Mouse (Mus musculus) lung, adult 2 months (tissue): Measurements from ENCODE around the gene Lnp1. TPM values are rescaled to one million over a fixed set of nuclear protein-coding genes. Genes with fewer than 3 reads are reported as not detected.
"Not testable (repeated sequence)": the region's sequence is repeated elsewhere in the genome, so short reads cannot be mapped to it uniquely, and the experiment has no call there.

Experiments
- DNase-seq: peaks from one replicate; pipeline ENCODE4 v3.0.0; 2022
- H3K4me1 ChIP-seq: fragments of 200-500 bp; 2 replicates; pipeline ENCODE4 v1.6.1; 2011; ENCODE audit warnings: low read length; ENCODE audit not compliant: control insufficient read depth, insufficient read depth
- H3K4me3 ChIP-seq: fragments of 200-500 bp; replicated peaks from 2 replicates; pipeline ENCODE3; 2011; ENCODE audit warnings: low read depth, mild to moderate bottlenecking, control low read depth, low read length; ENCODE audit errors: extremely low read depth
- CTCF ChIP-seq: fragments of 200-500 bp; IDR thresholded peaks from 2 replicates; pipeline ENCODE4 v1.5.1; 2011; ENCODE audit warnings: mild to moderate bottlenecking, low read length, control low read depth; ENCODE audit not compliant: insufficient read depth
- POLR2A ChIP-seq: fragments of 200-500 bp; IDR thresholded peaks from 2 replicates; pipeline ENCODE4 v1.6.1; 2011; ENCODE audit warnings: low read depth, mild to moderate bottlenecking, control low read depth, low read length, borderline replicate concordance; ENCODE audit errors: extremely low read depth
- WGBS: fragments of 180-500 bp; shearing (Covaris S2); methylation state at CpG from one replicate; pipeline ENCODE4 v1.1.7; 2018; 5-methylcytosine and 5-hydroxymethylcytosine counted together
- polyA plus RNA-seq: library from polyadenylated mRNA; depleted of rRNA; stranded (reverse); fragments of >200 nt; gene quantifications from 2 replicates; pipeline ENCODE4 v1.2.3, GENCODE M21; 2012; rRNA removed

The Lnp1 gene
- not detected in 2 replicates for polyA plus RNA-seq

- H3K4me3 ChIP-seq: no peak within 1 kb of the TSS
- TF ChIP-seq CTCF: no peak
- no peak for TF ChIP-seq POLR2A
- 57% methylated on average over 3 of the region's 3 CpGs for WGBS
- H3K4me1 ChIP-seq: no peaks in the 10 kb centered on the region
- DNase-seq: no peak
Observed at GRCm38 (mm10) chr16:56928023-56928422, at the start of gene Lnp1. Gene Lnp1, minus strand, starts transcription at chr16:56928061.

GRCm38 (mm10) chr16:56974646-56975045 lies 46.8 kb upstream of the Lnp1 start:
- H3K4me3 ChIP-seq: no peak overlapping the region
- 38% methylated on average over 3 of the region's 3 CpGs for WGBS
- H3K4me1 ChIP-seq: no peaks in the 10 kb centered on the region
- no peak for DNase-seq
- TF ChIP-seq POLR2A (no peak), CTCF (no peak)

- H3K4me3 ChIP-seq, H3K4me1 ChIP-seq, DNase-seq: not testable (repeated sequence)
- 85% methylated on average over 2 of the region's 2 CpGs for WGBS
Observed at GRCm38 (mm10) chr16:56958311-56958710, 30.4 kb upstream of the Lnp1 start.

DNA sequence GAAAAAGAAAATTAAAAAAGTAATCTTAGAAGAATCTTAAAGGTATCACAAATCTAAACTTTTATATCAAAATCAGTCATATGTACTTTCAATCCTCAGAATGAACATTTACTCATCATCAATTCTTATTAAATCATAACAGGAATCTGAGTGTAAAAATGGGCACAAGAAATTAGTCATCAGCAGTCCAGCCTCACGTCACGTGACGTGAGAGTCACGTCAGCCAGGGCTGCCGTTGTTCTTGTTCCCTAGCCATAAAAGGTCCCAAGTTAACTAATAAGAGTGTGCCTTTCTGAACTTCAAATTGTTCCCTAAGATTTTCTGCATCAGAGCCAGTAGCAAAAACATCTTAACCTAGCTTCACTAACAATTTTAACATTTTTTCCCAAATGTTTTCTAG lies 21.2 kb upstream of the Lnp1 start:
- no peak overlapping the region for H3K4me3 ChIP-seq
- WGBS: 84% methylated on average over 5 of the region's 5 CpGs
- TF ChIP-seq CTCF (no peak), POLR2A (no peak)
- DNase-seq: no peak
- H3K4me1 ChIP-seq: no peaks in the 10 kb centered on the region

GRCm38 (mm10) chr16:56942341-56942740 lies 14.5 kb upstream of the Lnp1 start:
- 72% methylated on average over 2 of the region's 2 CpGs for WGBS
- no peak for DNase-seq
- Histone ChIP-seq H3K4me1 (no peaks in the 10 kb centered on the region), H3K4me3 (no peak overlapping the region)
- TF ChIP-seq POLR2A: no peak
- TF ChIP-seq CTCF: no peak

DNA sequence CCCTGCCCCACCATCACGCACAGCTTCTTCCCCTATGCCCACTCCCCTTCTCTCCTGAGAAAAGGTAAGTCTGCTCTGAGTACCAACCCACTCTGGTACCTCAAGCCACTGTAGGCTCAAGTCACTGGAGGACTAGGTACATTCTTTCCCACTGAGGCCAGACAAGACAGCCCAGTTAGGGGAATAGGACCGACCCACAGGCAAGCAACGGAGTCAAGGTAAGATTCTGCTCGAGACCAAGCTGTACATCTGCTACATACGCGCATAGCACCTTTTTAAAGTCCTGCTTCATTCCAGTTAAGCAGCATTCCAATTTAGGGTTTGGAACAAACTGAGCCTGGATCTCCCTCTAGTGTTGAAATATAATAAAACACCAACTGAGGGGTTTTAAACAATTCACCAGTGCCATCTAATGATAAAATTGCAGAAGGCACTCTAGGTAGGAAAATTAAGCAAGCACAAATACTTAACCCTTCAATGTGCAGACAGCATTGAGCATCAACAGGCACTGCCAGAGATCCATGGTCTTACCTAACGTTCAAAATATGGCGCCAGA lies 7.7 kb downstream of the Lnp1 start:
- 17% methylated on average over 8 of the region's 8 CpGs for WGBS
- Histone ChIP-seq H3K4me3 (no peak overlapping the region), H3K4me1 (no peaks in the 10 kb centered on the region)
- DNase-seq: no peak
- TF ChIP-seq CTCF: no peak
- TF ChIP-seq POLR2A: no peak

- TF ChIP-seq POLR2A (no peak), CTCF (no peak)
- no peak overlapping the region for H3K4me3 ChIP-seq
- no peaks in the 10 kb centered on the region for H3K4me1 ChIP-seq
- WGBS: 85% methylated on average over 7 of the region's 7 CpGs
- no peak for DNase-seq
Observed at GRCm38 (mm10) chr16:56917230-56917629, 10.6 kb downstream of the Lnp1 start.

GRCm38 (mm10) chr16:56908986-56909385 lies 18.9 kb downstream of the Lnp1 start:
- no peaks in the 10 kb centered on the region; the same call in 1 of the 2 replicates for H3K4me1 ChIP-seq
- no peak overlapping the region for H3K4me3 ChIP-seq
- TF ChIP-seq POLR2A: no peak
- no peak for TF ChIP-seq CTCF
- 35% methylated on average over 5 of the region's 5 CpGs for WGBS
- DNase-seq: no peak

DNA sequence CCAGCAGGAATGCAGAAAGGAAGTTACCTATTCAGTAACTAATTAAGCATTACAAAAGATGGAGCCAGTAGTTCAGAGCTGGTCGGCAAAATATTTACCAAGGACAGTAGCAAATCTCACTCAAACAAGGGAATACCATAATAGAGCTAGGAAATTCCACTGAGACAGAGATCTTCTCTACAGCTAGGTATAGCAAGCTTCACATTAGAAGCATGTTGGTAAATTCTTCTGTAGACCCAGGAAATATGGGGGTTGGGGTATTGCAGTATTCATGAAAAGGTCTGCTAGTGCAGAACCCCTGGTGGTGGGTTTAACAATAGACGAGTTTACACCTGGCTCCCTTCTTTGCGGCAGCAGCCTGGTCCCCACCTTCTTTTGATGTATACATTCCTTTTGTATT lies 25.7 kb downstream of the Lnp1 start:
- not testable (repeated sequence) for H3K4me3 ChIP-seq, H3K4me1 ChIP-seq, DNase-seq
- 63% methylated on average over 3 of the region's 3 CpGs for WGBS

DNA sequence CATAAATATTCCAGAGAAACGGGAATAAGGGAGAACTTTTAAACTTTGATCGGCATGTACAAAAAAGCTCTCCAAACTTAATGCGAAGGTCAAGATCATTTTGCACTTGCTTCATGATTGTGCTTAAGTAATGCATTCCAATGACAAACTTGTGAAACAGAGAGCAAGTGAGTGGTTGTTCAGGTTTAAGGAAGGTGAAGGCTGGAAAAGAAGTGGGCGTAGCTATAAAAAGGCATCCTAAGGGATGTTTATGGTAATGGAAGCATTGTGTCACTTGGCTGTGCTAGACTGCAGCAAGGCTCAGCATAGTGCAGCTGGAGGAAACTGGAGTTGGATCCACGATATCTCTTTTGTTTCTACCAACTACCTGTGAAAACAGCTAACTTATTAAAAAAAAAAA lies 36.3 kb downstream of the Lnp1 start:
- 76% methylated on average over 5 of the region's 5 CpGs for WGBS
- no peak overlapping the region for H3K4me3 ChIP-seq
- no peak for DNase-seq

DNA sequence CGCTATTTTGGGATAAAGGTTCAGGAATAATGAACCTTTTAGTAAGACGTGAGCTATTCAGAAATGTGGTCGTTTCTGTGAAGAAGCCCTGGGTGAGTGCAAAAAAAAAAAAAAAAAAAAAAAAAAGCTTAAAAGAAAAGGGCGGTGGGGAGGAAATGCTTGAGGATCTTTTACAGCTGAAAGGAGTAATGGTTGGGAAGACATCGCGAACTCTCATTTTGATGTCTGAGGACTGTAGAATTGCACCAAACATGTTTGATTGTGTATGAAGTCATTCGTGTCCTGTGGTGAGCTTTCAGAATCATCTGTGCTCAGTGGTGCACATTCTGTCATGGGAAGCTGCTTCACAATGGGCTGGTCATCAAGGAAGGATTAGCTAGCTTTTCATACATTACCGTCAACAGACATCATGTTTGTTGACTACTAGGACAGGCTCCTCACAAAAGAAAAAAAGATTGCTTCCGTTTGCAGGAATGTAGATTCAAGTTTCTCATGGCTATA lies 41.2 kb downstream of the Lnp1 start:
- H3K4me3 ChIP-seq: no peak overlapping the region

More for the DNA sequence above, 36.3 kb downstream of the Lnp1 start:
- TF ChIP-seq POLR2A (no peak), CTCF (no peak)
- no peaks in the 10 kb centered on the region for H3K4me1 ChIP-seq

More for the DNA sequence above, 41.2 kb downstream of the Lnp1 start:
- 24% methylated on average over 9 of the region's 9 CpGs for WGBS
- no peaks in the 10 kb centered on the region for H3K4me1 ChIP-seq
- DNase-seq: no peak
- no peak for TF ChIP-seq CTCF
